ENCODE assay signal across 9 mouse cellular contexts in genomic region chr5:29293194-29293593, GRCm38 (mm10).
DNase-seq lines count a peak whose midpoint lies in the region; ATAC-seq and TF ChIP-seq lines count a peak whose summit lies in the region.
"Had no signal": no experiment of that assay in that cellular context is flagged by ENCODE, and none has a peak within 500 bp of the region (broad histone marks: within the 10 kb centered on the region; RNA-seq: fewer than 3 reads in every experiment).

No protein-coding gene starts in this region.

- no peak overlapping the region for H3K27ac ChIP-seq in intestine, postnatal 0 days (ENCODE audit: low read depth, low read length)
- no peak overlapping the region for H3K27ac ChIP-seq in intestine, embryonic 16.5 days (ENCODE audit: low read length)
- H3K27ac ChIP-seq: embryonic facial prominence, embryonic 15.5 days had no signal

- DNase-seq in Muller cell, postnatal 12 days (ENCODE audit: inconsistent ontology term): peak; percentile 22
- peak; percentile 87 to 91 for DNase-seq in cerebellum, postnatal 10 days
- peak; percentile 24 to 43 for DNase-seq in gastrocnemius, postnatal 4 days (ENCODE audit: low spot score in 2 of 2)
- DNase-seq in left cerebral cortex, adult 11 months (ENCODE audit: low spot score): peak; percentile 21
- DNase-seq in neural tube, embryonic 10.5 days (ENCODE audit: extremely low spot score, low spot score): peak; percentile 61
- DNase-seq in thymus, postnatal 10 days (ENCODE audit: low spot score in 2 of 2): peak; percentile 4 to 61

- no peak for ATAC-seq in intestine, postnatal 0 days
- ATAC-seq in intestine, embryonic 16.5 days: no peak

- no peak overlapping the region for H3K4me2 ChIP-seq in intestine, postnatal 0 days (replicated peaks; ENCODE audit: low read depth)
- H3K4me2 ChIP-seq in intestine, embryonic 16.5 days (ENCODE audit: low read depth, low read length): no peak overlapping the region
- H3K4me2 ChIP-seq: embryonic facial prominence, embryonic 15.5 days had no signal

- WGBS in intestine, postnatal 0 days: 26% methylated on average over 2 of the region's 2 CpGs
- WGBS in intestine, embryonic 16.5 days: 23% methylated on average over 2 of the region's 2 CpGs

- H3K9ac ChIP-seq in intestine, postnatal 0 days (ENCODE audit: low read depth, low read length): no peak overlapping the region
- no peak overlapping the region for H3K9ac ChIP-seq in intestine, embryonic 16.5 days (ENCODE audit: low read depth, low read length)
- H3K9ac ChIP-seq: embryonic facial prominence, embryonic 15.5 days had no signal

- H3K4me1 ChIP-seq in intestine, postnatal 0 days (replicated peaks; ENCODE audit: control insufficient read depth, insufficient read depth, low read length): no peaks in the 10 kb centered on the region
- H3K4me1 ChIP-seq in intestine, embryonic 16.5 days (ENCODE audit: control insufficient read depth, insufficient read depth, low read length): no peaks in the 10 kb centered on the region
- H3K4me1 ChIP-seq: embryonic facial prominence, embryonic 15.5 days had no signal

- no peaks in the 10 kb centered on the region for H3K9me3 ChIP-seq in intestine, postnatal 0 days (ENCODE audit: control insufficient read depth)
- no peaks in the 10 kb centered on the region for H3K9me3 ChIP-seq in intestine, embryonic 16.5 days (ENCODE audit: control insufficient read depth, low read length)
- H3K9me3 ChIP-seq: embryonic facial prominence, embryonic 15.5 days had no signal

- H3K36me3 ChIP-seq in intestine, postnatal 0 days (ENCODE audit: control insufficient read depth, insufficient read depth): peaks cover 3% of the 10 kb centered on the region; the same call in 1 of the 2 replicates
- H3K36me3 ChIP-seq in intestine, embryonic 16.5 days (ENCODE audit: control insufficient read depth, insufficient read depth, low read length): no peaks in the 10 kb centered on the region
- H3K36me3 ChIP-seq: embryonic facial prominence, embryonic 15.5 days had no signal

- no peak overlapping the region for H3K4me3 ChIP-seq in intestine, postnatal 0 days (ENCODE audit: low read depth, low read length)
- H3K4me3 ChIP-seq in intestine, embryonic 16.5 days (ENCODE audit: low read length): no peak overlapping the region
- H3K4me3 ChIP-seq: embryonic facial prominence, embryonic 15.5 days had no signal

- peak; percentile 94 for TF ChIP-seq CTCF in intestine, postnatal 0 days (IDR thresholded peaks at IDR 0.05; ENCODE audit: low read depth)

- H3K27me3 ChIP-seq in intestine, postnatal 0 days (replicated peaks; ENCODE audit: control insufficient read depth, insufficient read depth, low read length): no peaks in the 10 kb centered on the region
- H3K27me3 ChIP-seq in intestine, embryonic 16.5 days (replicated peaks; ENCODE audit: control insufficient read depth, insufficient read depth, low read length): no peaks in the 10 kb centered on the region
- H3K27me3 ChIP-seq: embryonic facial prominence, embryonic 15.5 days had no signal

Comparison
In these comparisons a context has a peak if more than half of its experiments do, and no peak if none do; other contexts are left out.
1. DNase-seq: peak in every context shown above with its lines; median percentile 89 in cerebellum, postnatal 10 days; 61 in neural tube, embryonic 10.5 days; 34 in gastrocnemius, postnatal 4 days; 32 in thymus, postnatal 10 days; 22 in Muller cell, postnatal 12 days; 21 in left cerebral cortex, adult 11 months.